14 mouse cellular contexts compared by ENCODE assay signal in genomic region chr13:82942691-82943341, GRCm38 (mm10).
DNase-seq lines count a peak whose midpoint lies in the region; ATAC-seq and TF ChIP-seq lines count a peak whose summit lies in the region.
"Had no signal": no experiment of that assay in that cellular context is flagged by ENCODE, and none has a peak within 500 bp of the region (broad histone marks: within the 10 kb centered on the region; RNA-seq: fewer than 3 reads in every experiment).

No protein-coding gene starts in this region.

- peak overlapping the region; percentile 30 for H3K4me3 ChIP-seq in left cerebral cortex, adult 2 months
- peak overlapping the region; percentile 21; the same call in 1 of the 2 replicates for H3K4me3 ChIP-seq in heart, embryonic 11.5 days (ENCODE audit: low read depth, low read length)
- no peak overlapping the region for H3K4me3 ChIP-seq in midbrain, embryonic 16.5 days (ENCODE audit: low read depth, low read length)
- H3K4me3 ChIP-seq: limb, embryonic 10.5 days; neural tube, embryonic 13.5 days had no signal

- intact Hi-C loops in left cerebral cortex, adult 2 months (cut with DNase I) = loop anchor here (2.0 to 10.0 kb wide), 7 partner anchors 172 to 1814 kb away; partner anchors contain the start of gene Cetn3
- intact Hi-C loops in left cerebral cortex, postnatal 4 days (cut with DNase I) = loop anchor here (10.0 kb wide), 2 partner anchors 192 to 998 kb away; no protein-coding TSS in a partner anchor

- H3K9ac ChIP-seq in heart, embryonic 11.5 days (ENCODE audit: low read depth, low read length) = peak overlapping the region; percentile 54; the same call in 1 of the 2 replicates
- no peak overlapping the region for H3K9ac ChIP-seq in midbrain, embryonic 16.5 days (ENCODE audit: low read depth, low read length)
- H3K9ac ChIP-seq: neural tube, embryonic 13.5 days had no signal

- DNase-seq in embryo, embryonic 10.5 days (ENCODE audit: low spot score) = peak; percentile 6
- DNase-seq in embryo, embryonic 10 days (ENCODE audit: low spot score) = no peak
- DNase-seq in left cerebral cortex, adult 2 months (ENCODE audit: extremely low spot score in 1 of 2, low spot score in 2 of 2) = no peak
- DNase-seq in left cerebral cortex, postnatal 4 days = no peak
- no peak for DNase-seq in liver
- DNase-seq in layer of hippocampus, adult 9-10 months (ENCODE audit: low spot score) = no peak
- DNase-seq: kidney, postnatal 10 days; lung, postnatal 14 days; thymus, postnatal 25 days had no signal

- H3K9me3 ChIP-seq in heart, embryonic 11.5 days (replicated peaks; ENCODE audit: control insufficient read depth, low read length) = no peaks in the 10 kb centered on the region
- no peaks in the 10 kb centered on the region for H3K9me3 ChIP-seq in midbrain, embryonic 16.5 days (replicated peaks; ENCODE audit: control insufficient read depth, low read length, poor library complexity, severe bottlenecking)
- H3K9me3 ChIP-seq: G1E; limb, embryonic 10.5 days; neural tube, embryonic 13.5 days had no signal

- no peaks in the 10 kb centered on the region for H3K27me3 ChIP-seq in heart, embryonic 11.5 days (ENCODE audit: control insufficient read depth, insufficient read depth, low read length)
- no peaks in the 10 kb centered on the region for H3K27me3 ChIP-seq in midbrain, embryonic 16.5 days (ENCODE audit: control insufficient read depth, insufficient read depth, low read depth, low read length)
- H3K27me3 ChIP-seq: neural tube, embryonic 13.5 days had no signal

- 31% methylated on average over 11 of the region's 11 CpGs for WGBS in heart, embryonic 11.5 days (ENCODE audit: insufficient replicate concordance)
- 45% methylated on average over 11 of the region's 11 CpGs for WGBS in midbrain, embryonic 16.5 days

- peak overlapping the region; percentile 61 for H3K4me2 ChIP-seq in heart, embryonic 11.5 days
- H3K4me2 ChIP-seq in midbrain, embryonic 16.5 days (ENCODE audit: low read length) = peak overlapping the region; percentile 17
- H3K4me2 ChIP-seq: neural tube, embryonic 13.5 days had no signal

- H3K4me1 ChIP-seq in heart, embryonic 11.5 days (ENCODE audit: control insufficient read depth, insufficient read depth, low read length) = no peaks in the 10 kb centered on the region
- no peaks in the 10 kb centered on the region for H3K4me1 ChIP-seq in midbrain, embryonic 16.5 days (ENCODE audit: control insufficient read depth, insufficient read depth, low read length)
- H3K4me1 ChIP-seq: limb, embryonic 10.5 days; neural tube, embryonic 13.5 days had no signal

- H3K27ac ChIP-seq in left cerebral cortex, adult 2 months = peak overlapping the region; percentile 97
- H3K27ac ChIP-seq in heart, embryonic 11.5 days (ENCODE audit: low read depth, low read length) = peak overlapping the region; percentile 41
- H3K27ac ChIP-seq in midbrain, embryonic 16.5 days (ENCODE audit: low read length) = no peak overlapping the region
- H3K27ac ChIP-seq: limb, embryonic 10.5 days; neural tube, embryonic 13.5 days had no signal

- no peak for TF ChIP-seq CTCF in left cerebral cortex, adult 2 months (IDR thresholded peaks at IDR 0.05)

- no peaks in the 10 kb centered on the region for H3K36me3 ChIP-seq in heart, embryonic 11.5 days (ENCODE audit: control insufficient read depth, insufficient read depth, low read length)
- H3K36me3 ChIP-seq in midbrain, embryonic 16.5 days (ENCODE audit: control insufficient read depth, insufficient read depth, low read length) = no peaks in the 10 kb centered on the region
- H3K36me3 ChIP-seq: G1E; limb, embryonic 10.5 days; neural tube, embryonic 13.5 days had no signal

- no peak for ATAC-seq in heart, embryonic 11.5 days (replicated peaks; ENCODE audit: insufficient number of reproducible peaks, low FRiP score, low TSS enrichment)
- ATAC-seq in midbrain, embryonic 16.5 days = no peak
